Mouse (Mus musculus) CH12.LX (cell line): ENCODE data around the gene Slc1a4. TPM values are rescaled to one million over a fixed set of nuclear protein-coding genes. Genes with fewer than 3 reads are reported as not detected.

Source experiments
- DNase-seq: peaks from one replicate; pipeline ENCODE4 v3.0.0-alpha.2; 2013; ENCODE audit errors: extremely low read depth
- H3K27ac ChIP-seq: 2 replicates; pipeline ENCODE4 v1.5.1; 2012; ENCODE audit warnings: low read depth, mild to moderate bottlenecking, control low read depth, moderate library complexity; ENCODE audit not compliant: insufficient read depth
- H3K27me3 ChIP-seq: replicated peaks from 2 replicates; pipeline ENCODE3; 2012; ENCODE audit warnings: inconsistent platforms
- H3K36me3 ChIP-seq, 2 experiments: replicated peaks in 1 of 2; 2 replicates each; pipeline versions ENCODE3 to v1.6.1; 2012; ENCODE audit warnings: inconsistent platforms in 1 of 2, low read length in 1 of 2, mild to moderate bottlenecking in 1 of 2, mixed read lengths in 1 of 2, moderate library complexity in 1 of 2; ENCODE audit not compliant: control insufficient read depth in 1 of 2, insufficient read depth in 1 of 2
- H3K4me1 ChIP-seq, 2 experiments: 2 replicates each; pipeline ENCODE4 v1.6.1; 2012; ENCODE audit warnings: inconsistent platforms in 1 of 2, moderate library complexity in 1 of 2; ENCODE audit not compliant: insufficient read depth in 2 of 2, control insufficient read depth in 1 of 2
- H3K4me2 ChIP-seq: 2 replicates; pipeline ENCODE4 v1.6.1; 2012; ENCODE audit warnings: low read depth, mild to moderate bottlenecking, control low read depth; ENCODE audit not compliant: poor library complexity, insufficient read depth, severe bottlenecking
- H3K4me3 ChIP-seq, 3 experiments: fragments of 150-350 bp in 1 of 3; sonication (generic) in 1 of 3; replicated peaks in 1 of 3; 2 replicates each; pipeline versions ENCODE3 to v1.5.1; 2011 to 2012; ENCODE audit warnings: low read depth in 2 of 3, low read length in 2 of 3, mild to moderate bottlenecking in 2 of 3, moderate library complexity in 2 of 3, control low read depth in 1 of 3, improper control_type of control experiment in 1 of 3, inconsistent platforms in 1 of 3, mixed read lengths in 1 of 3; ENCODE audit not compliant: poor library complexity in 1 of 3
- H3K79me2 ChIP-seq: replicated peaks from 2 replicates; pipeline ENCODE4 v1.6.1; 2012; ENCODE audit warnings: mild to moderate bottlenecking, moderate library complexity; ENCODE audit not compliant: control insufficient read depth, poor library complexity, insufficient read depth, severe bottlenecking; ENCODE audit errors: extremely low read depth
- H3K9ac ChIP-seq: 2 replicates; pipeline ENCODE4 v1.6.1; 2012; ENCODE audit warnings: low read depth, mild to moderate bottlenecking, control low read depth, moderate library complexity; ENCODE audit not compliant: insufficient read depth
- H3K9me3 ChIP-seq: replicated peaks from 2 replicates; pipeline ENCODE3; 2012; ENCODE audit warnings: low read length, inconsistent platforms, mixed read lengths
- BHLHE40 ChIP-seq: IDR thresholded peaks from 2 replicates; pipeline ENCODE4 v1.6.1; 2011; ENCODE audit warnings: mild to moderate bottlenecking, low read depth, low read length, improper control_type of control experiment
- CHD1 ChIP-seq: IDR thresholded peaks from 2 replicates; pipeline ENCODE4 v1.6.1; 2012; ENCODE audit warnings: low read depth, low read length, improper control_type of control experiment, inconsistent platforms
- CTCF ChIP-seq, 2 experiments: IDR thresholded peaks in 1 of 2; conservative IDR thresholded peaks in 1 of 2; 2 replicates each; pipeline ENCODE4 v1.5.1; 2011 to 2012; ENCODE audit warnings: low read depth in 2 of 2, low read length in 2 of 2, improper control_type of control experiment in 1 of 2, inconsistent platforms in 1 of 2, mild to moderate bottlenecking in 1 of 2, moderate library complexity in 1 of 2
- E2F4 ChIP-seq: IDR thresholded peaks from 2 replicates; pipeline ENCODE4 v1.6.1; 2011; ENCODE audit warnings: low read depth, low read length, improper control_type of control experiment; ENCODE audit not compliant: insufficient replicate concordance
- ELF1 ChIP-seq: IDR thresholded peaks from 2 replicates; pipeline ENCODE4 v1.6.1; 2014; ENCODE audit warnings: low read depth, mild to moderate bottlenecking, inconsistent platforms, low read length, improper control_type of control experiment
- ETS1 ChIP-seq: conservative IDR thresholded peaks from 2 replicates; pipeline ENCODE4 v1.6.1; 2012; ENCODE audit warnings: low read depth, mild to moderate bottlenecking, inconsistent platforms, low read length, improper control_type of control experiment, moderate library complexity
- JUN ChIP-seq: IDR thresholded peaks from 2 replicates; pipeline ENCODE4 v1.6.1; 2011; ENCODE audit warnings: low read depth, mild to moderate bottlenecking, low read length, improper control_type of control experiment, moderate library complexity; ENCODE audit not compliant: insufficient read depth
- MAFK ChIP-seq: IDR thresholded peaks from 2 replicates; pipeline ENCODE4 v1.6.1; 2011; ENCODE audit warnings: low read length, improper control_type of control experiment; ENCODE audit not compliant: insufficient replicate concordance
- MXI1 ChIP-seq: IDR thresholded peaks from 2 replicates; pipeline ENCODE4 v1.6.1; 2011; ENCODE audit warnings: mild to moderate bottlenecking, low read depth, low read length, improper control_type of control experiment
- MYC ChIP-seq: IDR thresholded peaks from 2 replicates; pipeline ENCODE4 v1.6.1; 2011; ENCODE audit warnings: low read depth, mild to moderate bottlenecking, improper control_type of control experiment, low read length
- NRF1 ChIP-seq: IDR thresholded peaks from 2 replicates; pipeline ENCODE4 v1.6.1; 2014; ENCODE audit warnings: low read depth, mild to moderate bottlenecking, inconsistent platforms, low read length, improper control_type of control experiment, moderate library complexity
- RAD21 ChIP-seq: IDR thresholded peaks from 2 replicates; pipeline ENCODE4 v1.6.1; 2011; ENCODE audit warnings: low read depth, mild to moderate bottlenecking, low read length, improper control_type of control experiment, moderate library complexity
- RCOR1 ChIP-seq: conservative IDR thresholded peaks from 2 replicates; pipeline ENCODE4 v1.6.1; 2012; ENCODE audit warnings: low read depth, mild to moderate bottlenecking, inconsistent platforms, low read length, improper control_type of control experiment
- SIN3A ChIP-seq: IDR thresholded peaks from 2 replicates; pipeline ENCODE4 v1.6.1; 2012; ENCODE audit warnings: low read length, improper control_type of control experiment, inconsistent platforms
- TBP ChIP-seq: conservative IDR thresholded peaks from 2 replicates; pipeline ENCODE4 v1.6.1; 2011; ENCODE audit warnings: low read depth, low read length, improper control_type of control experiment
- UBTF ChIP-seq: IDR thresholded peaks from 2 replicates; pipeline ENCODE4 v1.6.1; 2012; ENCODE audit warnings: low read depth, mild to moderate bottlenecking, inconsistent platforms, low read length, improper control_type of control experiment, moderate library complexity
- USF1 ChIP-seq: IDR thresholded peaks from 2 replicates; pipeline ENCODE4 v1.6.1; 2014; ENCODE audit warnings: low read depth, mild to moderate bottlenecking, inconsistent platforms, low read length, improper control_type of control experiment
- USF2 ChIP-seq: conservative IDR thresholded peaks from 2 replicates; pipeline ENCODE4 v1.6.1; 2011; ENCODE audit warnings: low read depth, low read length, improper control_type of control experiment
- ZNF384 ChIP-seq: IDR thresholded peaks from 2 replicates; pipeline ENCODE4 v1.6.1; 2012; ENCODE audit warnings: low read depth, low read length, improper control_type of control experiment, inconsistent platforms
- dilution Hi-C: fragments of 300-500 bp; cut with MboI; formaldehyde crosslinking; loops from 2 replicates; pipeline ENCODE4 v1.14.3; 2020; ENCODE audit warnings: low sequenced_read_pairs; ENCODE audit not compliant: extremely low pct_unique_long_range_greater_than_20kb, extremely low pct_ligation_motif_present
- in situ Hi-C: fragments of 300-500 bp; cut with MboI; formaldehyde crosslinking; loops from 3 replicates; pipeline ENCODE4 v1.14.3; 2019; ENCODE audit warnings: low sequenced_read_pairs, low pct_ligation_motif_present, low pct_unique_long_range_greater_than_20kb, mixed read lengths
- polyA plus RNA-seq: library from polyadenylated mRNA; unstranded; fragments of >175 nt; gene quantifications from 2 replicates; pipeline ENCODE4 v1.2.1, GENCODE M21; 2012; ENCODE audit warnings: low read depth; ENCODE audit not compliant: insufficient read length
- total RNA-seq, 2 experiments: library from RNA; depleted of rRNA; stranded (reverse); fragments of 300-350 nt in 1 of 2; fragments of >200 nt in 1 of 2; gene quantifications; 2 replicates each; pipeline ENCODE4 v1.2.3; 2012 to 2014

Slc1a4 gene
- total and polyA plus RNA-seq, 3 experiments = 29.3 to 52.7 (median 37.8) TPM

DNA sequence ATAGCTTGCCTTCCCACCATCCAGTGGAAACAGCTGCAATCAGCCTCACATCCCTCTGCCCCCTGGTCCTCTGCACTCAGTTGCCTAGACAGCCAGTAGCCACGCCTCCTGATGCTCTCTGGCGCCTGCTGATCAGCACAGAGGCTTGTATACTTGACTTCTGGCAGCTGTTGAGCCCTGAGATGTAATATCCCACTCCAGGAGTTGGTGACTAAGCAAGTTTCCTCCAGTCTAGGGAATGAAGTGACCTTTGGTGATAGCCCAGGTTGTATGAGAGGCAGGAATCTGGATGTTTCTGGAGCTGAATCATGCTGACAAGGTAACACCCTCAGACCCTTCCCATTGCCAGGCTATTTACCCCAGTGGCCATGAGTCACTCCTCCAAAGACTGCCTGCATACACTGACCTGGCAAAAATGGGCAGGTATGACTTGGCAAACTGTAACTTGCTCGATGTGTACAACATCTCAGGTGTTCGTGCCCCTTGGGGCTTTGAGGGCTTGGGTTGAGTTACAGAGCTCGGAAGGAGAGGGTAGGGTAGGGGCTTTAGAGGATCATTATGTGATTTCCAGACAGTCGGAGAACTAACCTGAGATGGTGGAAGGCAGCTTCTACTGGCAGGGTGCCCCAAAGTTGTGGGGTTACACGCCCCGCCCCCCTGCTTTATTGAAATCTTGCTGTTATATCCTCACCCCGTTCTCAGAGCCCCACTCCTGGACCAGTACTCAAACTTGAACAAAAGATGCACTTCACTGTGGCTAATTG lies 25.4 kb upstream of the Slc1a4 start:
- Histone ChIP-seq H3K27ac (no peak overlapping the region), H3K4me1 (0 out of 4 replicates have a peak, but pooled peaks cover 0 to 4% of the 10 kb centered on the region in 2 experiments), H3K79me2 (no peaks in the 10 kb centered on the region), H3K36me3 (no peaks in the 10 kb centered on the region), H3K9me3 (no peaks in the 10 kb centered on the region), H3K9ac (no peak overlapping the region), H3K27me3 (no peaks in the 10 kb centered on the region), H3K4me2 (no peak overlapping the region), H3K4me3 (no peak overlapping the region)
- in situ Hi-C loops = no loop called here
- dilution Hi-C loops = no loop called here
- TF ChIP-seq SIN3A (no peak), RAD21 (no peak), BHLHE40 (no peak), JUN (no peak), NRF1 (no peak), USF2 (no peak), MAFK (no peak), RCOR1 (no peak), ELF1 (no peak), CHD1 (no peak)
- no peak for DNase-seq

DNA sequence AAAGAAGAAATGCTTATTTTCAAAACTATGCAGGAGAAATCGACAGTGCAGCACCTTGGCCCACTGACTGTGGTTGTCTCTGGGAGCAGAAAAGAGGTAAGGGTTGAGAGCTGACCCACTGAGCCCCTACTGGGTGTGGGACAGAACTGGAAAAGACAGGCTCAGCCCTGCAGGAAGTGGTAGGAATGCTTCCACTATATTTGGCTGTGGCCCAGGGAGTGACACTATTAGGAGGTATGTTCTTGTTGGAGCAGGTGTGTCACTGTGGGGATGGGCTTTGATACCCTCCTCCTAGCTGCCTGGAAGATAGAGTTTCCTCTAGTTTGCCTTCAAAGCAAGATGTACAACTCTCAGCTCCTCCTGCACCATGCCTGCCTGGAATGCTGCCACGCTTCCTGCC lies 16.0 kb upstream of the Slc1a4 start:
- TF ChIP-seq MYC (no peak), MXI1 (no peak), ETS1 (no peak), ZNF384 (no peak), MAFK (no peak), BHLHE40 (no peak), RAD21 (no peak), UBTF (no peak), E2F4 (no peak), USF1 (no peak), RCOR1 (no peak), SIN3A (no peak), CTCF (conservative IDR thresholded peaks at IDR 0.05 in 1 of 2, IDR thresholded peaks at IDR 0.05 in 1 of 2; ENCODE audit: low read depth in 2 of 2, low read length in 2 of 2) (no peak), ELF1 (no peak), TBP (no peak)
- Histone ChIP-seq H3K36me3 (no peaks in the 10 kb centered on the region), H3K79me2 (no peaks in the 10 kb centered on the region), H3K4me1 (no peaks in the 10 kb centered on the region), H3K27ac (no peak overlapping the region), H3K9ac (no peak overlapping the region), H3K27me3 (no peaks in the 10 kb centered on the region), H3K4me3 (no peak overlapping the region), H3K4me2 (no peak overlapping the region), H3K9me3 (no peaks in the 10 kb centered on the region)
- dilution Hi-C loops = no loop called here
- no peak for DNase-seq
- in situ Hi-C loops = no loop called here
